Mouse (Mus musculus) stomach, embryonic 15.5 days (tissue): Measurements from ENCODE around the gene Nrp1. TPM values are rescaled to one million over a fixed set of nuclear protein-coding genes. Genes with fewer than 3 reads are reported as not detected.

ENCODE experiments used
- ATAC-seq: fragments of 200-750 bp; cut with Nextera tagmentation; 2 replicates; pipeline ENCODE4 v1.8.0; 2017; ENCODE audit warnings: low read depth, moderate number of reproducible peaks, moderate TSS enrichment; ENCODE audit not compliant: insufficient read depth, low FRiP score
- H3K27ac ChIP-seq: fragments of 300-500 bp; sonication (generic); 2 replicates; pipeline ENCODE4 v1.5.1; 2015; ENCODE audit warnings: mild to moderate bottlenecking, inconsistent platforms
- H3K27me3 ChIP-seq: fragments of 300-500 bp; sonication (generic); replicated peaks from 2 replicates; pipeline ENCODE4 v1.6.1; 2015; ENCODE audit warnings: inconsistent platforms
- H3K36me3 ChIP-seq: fragments of 300-500 bp; sonication (generic); 2 replicates; pipeline ENCODE4 v1.6.1; 2015; ENCODE audit warnings: inconsistent platforms
- H3K4me1 ChIP-seq: fragments of 300-500 bp; sonication (generic); 2 replicates; pipeline ENCODE4 v1.6.1; 2015; ENCODE audit warnings: inconsistent platforms
- H3K4me2 ChIP-seq: fragments of 300-500 bp; sonication (generic); 2 replicates; pipeline ENCODE4 v1.6.1; 2015; ENCODE audit warnings: mild to moderate bottlenecking, inconsistent platforms
- H3K4me3 ChIP-seq: fragments of 300-500 bp; sonication (generic); replicated peaks from 2 replicates; pipeline ENCODE4 v1.5.1; 2015; ENCODE audit warnings: inconsistent platforms
- H3K9ac ChIP-seq: fragments of 300-500 bp; sonication (generic); 2 replicates; pipeline ENCODE4 v1.6.1; 2015; ENCODE audit warnings: inconsistent platforms
- H3K9me3 ChIP-seq: fragments of 300-500 bp; sonication (generic); 2 replicates; pipeline ENCODE4 v1.6.1; 2016; ENCODE audit warnings: inconsistent platforms
- WGBS: fragments of 180-500 bp; shearing (Covaris S2); methylation state at CpG from one replicate; pipeline ENCODE4 v1.1.7; 2015; 5-methylcytosine and 5-hydroxymethylcytosine counted together
- polyA plus RNA-seq: library from polyadenylated mRNA; unstranded; fragments of >200 nt; fragmentation: Nextera tagmentation; extraction: Ambion mirVana; gene quantifications from 2 replicates; pipeline ENCODE4 v1.2.1, GENCODE M21; 2015

The Nrp1 gene
- polyA plus RNA-seq, 1 experiment from 2014 or later: 62.7 TPM

- Histone ChIP-seq H3K9me3 (no peaks in the 10 kb centered on the region), H3K4me1 (peaks cover 8% of the 10 kb centered on the region; the same call in 1 of the 2 replicates), H3K27me3 (no peaks in the 10 kb centered on the region), H3K4me3 (no peak overlapping the region), H3K27ac (no peak overlapping the region), H3K4me2 (no peak overlapping the region), H3K9ac (no peak overlapping the region), H3K36me3 (no peaks in the 10 kb centered on the region)
- 46% methylated on average over 5 of the region's 5 CpGs for WGBS
- ATAC-seq: peak; percentile 59
These were observed 133.0 kb downstream of the Nrp1 start for GRCm38 (mm10) chr8:128491126-128492067.

- H3K27ac ChIP-seq: no peak overlapping the region
- H3K36me3 ChIP-seq: no peaks in the 10 kb centered on the region
- H3K4me2 ChIP-seq: no peak overlapping the region
- no peaks in the 10 kb centered on the region for H3K9me3 ChIP-seq
- WGBS: 96% methylated on average over 3 of the region's 3 CpGs
- H3K4me3 ChIP-seq: no peak overlapping the region
- H3K9ac ChIP-seq: no peak overlapping the region
- ATAC-seq: no peak
- 0 out of 2 replicates have a peak, but pooled peaks cover under 1% of the 10 kb centered on the region for H3K4me1 ChIP-seq
- no peaks in the 10 kb centered on the region for H3K27me3 ChIP-seq
These were observed 135.4 kb downstream of the Nrp1 start for GRCm38 (mm10) chr8:128493801-128494200.

- ATAC-seq: no peak
- 0 out of 2 replicates have a peak, but pooled peaks cover 3% of the 10 kb centered on the region for H3K36me3 ChIP-seq
- H3K4me3 ChIP-seq: no peak overlapping the region
- WGBS: 81% methylated on average over 4 of the region's 4 CpGs
- no peaks in the 10 kb centered on the region for H3K9me3 ChIP-seq
- no peak overlapping the region for H3K27ac ChIP-seq
- H3K4me1 ChIP-seq: no peaks in the 10 kb centered on the region
- no peak overlapping the region for H3K4me2 ChIP-seq
- no peaks in the 10 kb centered on the region for H3K27me3 ChIP-seq
- no peak overlapping the region for H3K9ac ChIP-seq
These were observed 140.4 kb downstream of the Nrp1 start for GRCm38 (mm10) chr8:128498836-128499235.

GRCm38 (mm10) chr8:128504136-128504829 is 145.9 kb downstream of the Nrp1 start:
- Histone ChIP-seq H3K9ac (no peak overlapping the region), H3K36me3 (0 out of 2 replicates have a peak, but pooled peaks cover 3% of the 10 kb centered on the region), H3K27me3 (no peaks in the 10 kb centered on the region), H3K9me3 (no peaks in the 10 kb centered on the region), H3K4me2 (no peak overlapping the region), H3K4me3 (no peak overlapping the region), H3K4me1 (no peaks in the 10 kb centered on the region), H3K27ac (no peak overlapping the region)
- ATAC-seq: no peak
- 74% methylated on average over 5 of the region's 5 CpGs for WGBS

GRCm38 (mm10) chr8:128505866-128506265 is 147.5 kb downstream of the Nrp1 start:
- Histone ChIP-seq H3K4me1 (no peaks in the 10 kb centered on the region), H3K9ac (no peak overlapping the region), H3K36me3 (0 out of 2 replicates have a peak, but pooled peaks cover 3% of the 10 kb centered on the region), H3K27ac (no peak overlapping the region), H3K27me3 (no peaks in the 10 kb centered on the region), H3K9me3 (no peaks in the 10 kb centered on the region), H3K4me2 (no peak overlapping the region), H3K4me3 (no peak overlapping the region)
- ATAC-seq: no peak

- Histone ChIP-seq H3K4me3 (no peak overlapping the region), H3K27me3 (no peaks in the 10 kb centered on the region), H3K9ac (no peak overlapping the region), H3K27ac (no peak overlapping the region), H3K4me2 (no peak overlapping the region), H3K4me1 (no peaks in the 10 kb centered on the region), H3K9me3 (no peaks in the 10 kb centered on the region), H3K36me3 (no peaks in the 10 kb centered on the region)
- ATAC-seq: no peak
These were observed 150.3 kb downstream of the Nrp1 start for GRCm38 (mm10) chr8:128508723-128509122.

- Histone ChIP-seq H3K4me1 (no peaks in the 10 kb centered on the region), H3K27ac (no peak overlapping the region), H3K4me3 (no peak overlapping the region), H3K36me3 (no peaks in the 10 kb centered on the region), H3K9me3 (no peaks in the 10 kb centered on the region), H3K27me3 (no peaks in the 10 kb centered on the region), H3K4me2 (no peak overlapping the region), H3K9ac (no peak overlapping the region)
- no peak for ATAC-seq
These were observed 152.6 kb downstream of the Nrp1 start for GRCm38 (mm10) chr8:128511021-128511420.

GRCm38 (mm10) chr8:128511732-128512131 is 153.3 kb downstream of the Nrp1 start:
- no peaks in the 10 kb centered on the region for H3K27me3 ChIP-seq
- H3K4me1 ChIP-seq: no peaks in the 10 kb centered on the region
- no peaks in the 10 kb centered on the region for H3K9me3 ChIP-seq
- 89% methylated on average over 1 of the region's 1 CpGs for WGBS
- H3K9ac ChIP-seq: no peak overlapping the region
- H3K4me2 ChIP-seq: no peak overlapping the region
- no peaks in the 10 kb centered on the region for H3K36me3 ChIP-seq
- no peak overlapping the region for H3K4me3 ChIP-seq
- no peak for ATAC-seq
- H3K27ac ChIP-seq: no peak overlapping the region

- Histone ChIP-seq H3K9ac (no peak overlapping the region), H3K4me2 (no peak overlapping the region), H3K36me3 (no peaks in the 10 kb centered on the region), H3K27me3 (no peaks in the 10 kb centered on the region), H3K9me3 (no peaks in the 10 kb centered on the region), H3K27ac (no peak overlapping the region), H3K4me1 (no peaks in the 10 kb centered on the region), H3K4me3 (no peak overlapping the region)
- WGBS: 79% methylated on average over 3 of the region's 3 CpGs
- ATAC-seq: no peak
These were observed 158.5 kb downstream of the Nrp1 start for GRCm38 (mm10) chr8:128516846-128517446.

GRCm38 (mm10) chr8:128517546-128518102 is 159.2 kb downstream of the Nrp1 start:
- no peak for ATAC-seq

GRCm38 (mm10) chr8:128519366-128519765 is 161.0 kb downstream of the Nrp1 start:
- Histone ChIP-seq H3K4me3 (no peak overlapping the region), H3K27me3 (no peaks in the 10 kb centered on the region), H3K4me1 (no peaks in the 10 kb centered on the region), H3K36me3 (no peaks in the 10 kb centered on the region), H3K9ac (no peak overlapping the region), H3K27ac (no peak overlapping the region), H3K4me2 (no peak overlapping the region), H3K9me3 (no peaks in the 10 kb centered on the region)
- no peak for ATAC-seq
- WGBS: 79% methylated on average over 1 of the region's 1 CpGs

More at GRCm38 (mm10) chr8:128517546-128518102, 159.2 kb downstream of the Nrp1 start:
- Histone ChIP-seq H3K27ac (no peak overlapping the region), H3K4me1 (no peaks in the 10 kb centered on the region), H3K36me3 (no peaks in the 10 kb centered on the region), H3K4me2 (no peak overlapping the region), H3K4me3 (no peak overlapping the region), H3K9ac (no peak overlapping the region), H3K9me3 (no peaks in the 10 kb centered on the region), H3K27me3 (no peaks in the 10 kb centered on the region)
- WGBS: 42% methylated on average over 4 of the region's 4 CpGs
